Mouse (Mus musculus) erythroblast, embryonic 14.5 days (primary cell): Measurements from ENCODE around the gene Tfap4. TPM values are rescaled to one million over a fixed set of nuclear protein-coding genes. Genes with fewer than 3 reads are reported as not detected.

Experiments
- H3K27me3 ChIP-seq: 2 replicates; pipeline ENCODE4 v1.6.1; 2012; ENCODE audit warnings: inconsistent platforms; ENCODE audit not compliant: control insufficient read depth
- H3K36me3 ChIP-seq: 2 replicates; pipeline ENCODE4 v1.6.1; 2012; ENCODE audit warnings: mild to moderate bottlenecking, inconsistent platforms; ENCODE audit not compliant: control insufficient read depth
- H3K4me1 ChIP-seq: 2 replicates; pipeline ENCODE4 v1.6.1; 2012; ENCODE audit warnings: inconsistent platforms; ENCODE audit not compliant: control insufficient read depth
- H3K4me3 ChIP-seq: replicated peaks from 2 replicates; pipeline ENCODE3; 2012; ENCODE audit warnings: moderate library complexity, mild to moderate bottlenecking, inconsistent platforms
- H3K9me3 ChIP-seq: 2 replicates; pipeline ENCODE4 v1.6.1; 2012; ENCODE audit warnings: low read length, inconsistent platforms, mixed read lengths; ENCODE audit not compliant: control insufficient read depth
- GATA1 ChIP-seq: IDR thresholded peaks from 2 replicates; pipeline ENCODE4 v1.6.1; 2012; ENCODE audit warnings: low read length, inconsistent platforms, mixed read lengths
- TAL1 ChIP-seq: IDR thresholded peaks from 3 replicates; pipeline ENCODE4 v1.6.1; 2012; ENCODE audit warnings: low read length, inconsistent platforms, mixed read lengths
- polyA plus RNA-seq: library from polyadenylated mRNA; stranded (reverse); fragments of >175 nt; gene quantifications from 2 replicates; pipeline ENCODE4 v1.2.3, GENCODE M21; 2012

The Tfap4 gene
- polyA plus RNA-seq, 1 experiment, result 1.0 TPM

DNA sequence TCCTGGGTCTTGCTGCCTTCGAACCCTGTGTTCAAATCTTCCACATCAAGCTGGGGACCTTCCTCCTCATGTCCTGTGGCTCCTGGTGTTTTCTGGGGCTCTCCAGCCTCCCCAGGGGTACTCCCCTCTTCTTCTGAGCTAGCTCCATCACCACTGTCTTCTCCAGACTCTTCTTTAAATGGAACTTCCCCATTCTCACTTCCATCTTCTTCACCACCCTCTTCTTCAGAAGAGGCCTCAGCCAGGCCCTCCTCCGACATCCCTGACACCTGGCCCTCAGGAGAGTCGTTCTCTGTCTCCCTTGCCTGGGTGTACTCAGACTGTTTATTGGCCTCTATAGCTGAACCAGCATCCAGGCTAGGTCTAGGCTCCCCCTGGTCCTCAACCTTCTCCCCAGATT lies 63.2 kb downstream of the Tfap4 start:
- no peaks in the 10 kb centered on the region for H3K9me3 ChIP-seq
- TF ChIP-seq GATA1 (no peak), TAL1 (no peak)

DNA sequence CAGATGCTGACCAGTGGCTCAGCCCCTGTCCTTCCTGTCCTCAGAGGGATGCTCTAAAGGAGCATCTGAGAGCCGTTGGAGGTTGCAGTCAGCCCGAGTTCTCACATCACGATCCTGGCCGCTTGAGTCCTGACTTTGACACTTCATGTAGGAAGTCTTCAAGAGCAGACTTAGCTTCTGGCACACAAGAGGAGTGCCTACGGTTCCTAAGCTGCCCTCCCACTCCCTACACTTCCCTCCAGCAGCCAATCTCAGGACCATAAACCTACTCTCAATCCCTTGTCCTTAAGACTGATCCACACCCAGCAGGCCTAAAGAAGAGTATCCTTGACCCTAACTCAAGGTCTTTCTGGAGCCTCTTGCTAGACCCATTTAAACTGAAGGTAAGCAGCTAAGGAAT lies 63.8 kb downstream of the Tfap4 start:
- TF ChIP-seq GATA1 (no peak), TAL1 (no peak)
- Histone ChIP-seq H3K36me3 (no peaks in the 10 kb centered on the region; the same call in 1 of the 2 replicates), H3K9me3 (no peaks in the 10 kb centered on the region), H3K4me3 (no peak overlapping the region), H3K4me1 (no peaks in the 10 kb centered on the region), H3K27me3 (no peaks in the 10 kb centered on the region)

More for the DNA sequence above, 63.2 kb downstream of the Tfap4 start:
- Histone ChIP-seq H3K36me3 (no peaks in the 10 kb centered on the region; the same call in 1 of the 2 replicates), H3K27me3 (no peaks in the 10 kb centered on the region), H3K4me3 (no peak overlapping the region), H3K4me1 (no peaks in the 10 kb centered on the region)

Other genes with a start within 250 kb of the Tfap4 start
- gene Adcy9, start 139.4 kb downstream of the Tfap4 start, polyA plus RNA-seq, result 0.02 TPM in 1 of 2 replicates, not detected in the other
- gene Srl, start 18.0 kb downstream of the Tfap4 start, polyA plus RNA-seq, result not detected in 2 replicates
- gene Glis2, start 34.9 kb upstream of the Tfap4 start, polyA plus RNA-seq, result 0.01 TPM in 1 of 2 replicates, not detected in the other
- 15.1 and 16.3 TPM in 2 replicates for gene Pam16, start 65.1 kb upstream of the Tfap4 start, polyA plus RNA-seq
- gene Vasn, start 80.1 kb upstream of the Tfap4 start, polyA plus RNA-seq, result 0.01 and 0.19 TPM in 2 replicates
- gene Dnaja3, start 80.1 kb upstream of the Tfap4 start, polyA plus RNA-seq, result 0.66 and 0.80 TPM in 2 replicates
- gene Coro7, start 119.9 kb upstream of the Tfap4 start, polyA plus RNA-seq, result 1.1 and 3.2 TPM in 2 replicates
- 1.9 and 4.0 TPM in 2 replicates for gene Nmral1, start 159.5 kb upstream of the Tfap4 start, polyA plus RNA-seq
- 0.34 and 1.3 TPM in 2 replicates for gene Hmox2, start 166.5 kb upstream of the Tfap4 start, polyA plus RNA-seq
- gene Cdip1, start 230.4 kb upstream of the Tfap4 start, polyA plus RNA-seq, result 0.93 and 0.95 TPM in 2 replicates